Mouse (Mus musculus) granulocyte monocyte progenitor cell, adult 5-6 weeks (primary cell): ENCODE measurements around the gene Fgf22. TPM values are rescaled to one million over a fixed set of nuclear protein-coding genes. Genes with fewer than 3 reads are reported as not detected.

Source experiments
- ATAC-seq: replicated peaks from 2 replicates; pipeline ENCODE4 v1.8.0; 2016; ENCODE audit warnings: mild to moderate bottlenecking, moderate TSS enrichment, inconsistent platforms; ENCODE audit not compliant: poor library complexity, severe bottlenecking
- total RNA-seq, 2 experiments: library from RNA; stranded (forward) in 1 of 2; stranded (reverse) in 1 of 2; fragments of 200-712, 200-1000 nt in 1 of 2; fragments of >200 nt in 1 of 2; fragmentation: Nextera tagmentation in 1 of 2; gene quantifications; 2 replicates each; pipeline ENCODE4 v1.2.3; 2014 to 2017

Fgf22 gene
- total RNA-seq, 2 experiments from 2014 or later, result not detected

DNA sequence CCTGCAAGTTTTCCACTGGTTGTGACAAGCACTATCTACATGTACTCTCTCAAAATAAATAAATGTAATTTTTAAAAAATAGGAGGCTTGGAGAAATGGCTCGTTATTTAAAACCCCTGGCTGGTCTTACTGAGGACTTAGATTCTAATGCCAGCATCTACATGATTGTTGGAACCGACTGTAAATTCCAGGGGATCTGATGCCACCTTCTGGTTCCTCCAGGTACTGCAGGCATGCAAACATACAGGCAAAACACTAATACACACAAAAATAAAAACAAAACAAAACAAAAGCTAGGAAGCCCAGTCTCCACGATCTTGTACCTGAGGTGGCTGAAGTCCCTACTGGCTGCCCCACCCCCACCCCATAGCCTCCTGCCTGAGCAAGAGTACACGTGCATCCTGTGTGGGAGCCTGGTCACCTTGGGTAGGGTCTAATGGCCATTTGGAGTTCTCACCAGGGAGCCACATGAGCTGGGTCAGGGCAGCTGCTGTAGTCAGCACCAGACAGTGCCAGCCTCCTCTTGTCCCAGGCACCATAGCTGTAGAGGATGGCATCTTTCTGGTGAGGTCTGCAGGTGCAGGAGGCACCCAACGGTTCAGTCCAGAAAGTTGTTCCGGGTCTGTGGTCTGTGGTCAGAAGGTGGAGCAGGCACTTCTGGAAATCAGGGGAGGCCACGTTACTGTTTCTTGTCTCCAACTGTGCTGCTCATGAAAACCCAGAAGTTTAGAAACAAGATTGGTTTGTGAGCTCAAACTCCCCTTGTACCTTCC is 33.7 kb downstream of the Fgf22 start:
- ATAC-seq, result peak; percentile 54

DNA sequence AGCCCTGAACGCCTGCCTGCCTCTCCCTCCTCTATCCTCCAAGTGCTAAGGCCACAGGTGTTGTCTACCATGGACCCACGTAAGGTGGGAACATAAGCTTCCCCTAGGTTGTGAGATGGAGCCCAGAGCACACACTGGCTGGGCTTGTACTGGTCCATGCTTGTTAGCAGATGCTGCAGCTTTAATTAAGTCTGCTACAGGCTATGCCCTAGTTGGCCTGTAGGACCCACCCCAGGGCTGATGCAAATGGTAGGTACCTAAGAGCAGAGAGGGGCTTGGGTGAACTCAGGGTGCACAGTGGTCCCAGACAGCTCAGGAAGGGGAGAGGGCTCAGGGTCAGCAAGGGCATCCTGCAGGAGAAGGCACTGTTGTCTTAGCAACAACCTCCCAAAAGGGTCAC is 34.7 kb downstream of the Fgf22 start:
- ATAC-seq, result no peak

DNA sequence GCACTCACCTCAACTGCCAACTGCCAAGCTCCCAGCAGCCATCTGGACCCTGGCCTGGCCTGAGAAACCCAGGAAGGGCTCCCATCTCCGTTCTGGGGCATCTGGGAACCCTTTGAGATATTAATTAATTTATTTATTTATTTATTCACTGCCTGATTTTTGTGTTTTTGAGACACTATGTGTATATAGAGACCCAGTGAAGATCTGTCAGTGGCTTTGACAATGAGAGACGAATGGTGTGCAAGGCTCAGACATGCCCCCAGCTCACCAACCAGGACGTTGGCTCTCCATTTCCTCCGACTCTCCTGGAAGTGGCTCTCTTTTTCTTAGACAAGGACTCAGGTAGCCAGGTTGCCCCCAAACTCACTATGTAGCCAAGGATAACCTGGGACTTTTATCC is 36.0 kb downstream of the Fgf22 start, which contains the start of gene Prss57:
Prss57 (minus strand) TSS at position 101 of the 400 bp plus-strand sequence.
- ATAC-seq, result no peak; the same call in 1 of the 2 replicates

DNA sequence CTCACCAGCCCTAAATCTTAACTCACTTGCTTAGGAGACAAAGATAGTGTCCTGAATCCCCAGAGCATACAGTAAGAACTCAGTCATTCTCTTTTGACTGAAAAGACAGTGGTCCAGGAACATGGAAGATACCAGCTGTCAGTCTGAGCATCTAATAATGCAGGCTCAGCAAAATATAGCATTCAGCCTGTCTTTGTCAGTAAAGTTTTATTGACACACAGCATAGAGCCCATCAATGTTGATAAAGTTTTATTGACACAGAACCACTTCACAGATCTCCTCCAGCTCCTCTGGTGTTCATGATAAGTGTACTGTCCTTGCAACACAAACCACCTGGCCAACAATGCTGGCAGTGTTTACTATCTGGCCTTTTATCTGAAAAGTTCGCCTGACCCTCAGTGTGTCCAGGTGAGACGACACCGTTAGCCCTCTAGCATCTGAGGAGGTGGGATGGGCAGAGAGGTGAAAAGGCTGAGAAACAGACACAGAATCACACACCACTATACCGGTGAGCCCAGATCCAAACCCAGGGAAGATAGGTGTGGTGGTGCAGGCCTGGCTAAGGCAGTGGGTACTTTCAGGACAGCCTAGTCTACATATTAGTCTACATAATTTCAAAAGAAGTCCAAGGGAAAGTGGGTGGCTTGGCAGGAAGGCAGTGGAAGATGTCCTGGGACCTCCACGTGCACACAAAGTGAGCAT is 37.6 kb downstream of the Fgf22 start:
- no peak for ATAC-seq

DNA sequence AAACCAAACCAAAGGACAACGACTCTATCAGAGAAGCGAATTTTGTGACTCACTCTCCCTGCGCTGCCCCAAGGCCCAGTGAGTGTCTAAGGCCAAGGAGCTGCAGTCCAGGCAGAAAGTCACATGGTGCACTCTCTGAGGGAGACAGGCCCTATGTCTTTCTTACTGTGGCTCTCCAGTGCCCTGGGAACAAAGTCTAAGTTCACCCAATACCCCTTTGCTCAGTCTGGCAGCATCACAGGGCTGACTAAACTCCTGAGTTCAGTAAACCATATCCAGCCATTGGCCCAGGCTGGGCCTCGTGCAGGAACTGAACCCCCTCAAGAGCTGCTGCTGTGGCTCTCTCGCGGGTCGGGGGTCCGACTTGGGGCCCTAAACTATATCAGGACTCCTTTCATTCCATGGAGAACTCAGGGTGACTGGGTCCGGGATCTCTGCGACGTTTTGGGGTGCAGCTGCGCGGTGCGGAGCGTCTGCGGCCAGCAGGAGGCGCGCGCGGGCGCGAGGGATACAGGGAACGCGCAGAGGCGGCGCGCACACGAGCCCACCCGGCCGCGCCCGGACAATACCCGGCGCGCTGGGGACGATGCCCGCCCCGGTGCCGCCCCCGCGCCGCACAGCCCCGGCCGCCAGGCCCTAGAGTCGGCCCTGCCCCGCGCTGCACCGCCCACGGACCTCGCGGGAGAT is 38.3 kb downstream of the Fgf22 start, which contains the start of gene Palm:
Palm (plus strand) TSS at position 522 of the 687 bp plus-strand sequence.
- ATAC-seq, result peak; percentile 50

DNA sequence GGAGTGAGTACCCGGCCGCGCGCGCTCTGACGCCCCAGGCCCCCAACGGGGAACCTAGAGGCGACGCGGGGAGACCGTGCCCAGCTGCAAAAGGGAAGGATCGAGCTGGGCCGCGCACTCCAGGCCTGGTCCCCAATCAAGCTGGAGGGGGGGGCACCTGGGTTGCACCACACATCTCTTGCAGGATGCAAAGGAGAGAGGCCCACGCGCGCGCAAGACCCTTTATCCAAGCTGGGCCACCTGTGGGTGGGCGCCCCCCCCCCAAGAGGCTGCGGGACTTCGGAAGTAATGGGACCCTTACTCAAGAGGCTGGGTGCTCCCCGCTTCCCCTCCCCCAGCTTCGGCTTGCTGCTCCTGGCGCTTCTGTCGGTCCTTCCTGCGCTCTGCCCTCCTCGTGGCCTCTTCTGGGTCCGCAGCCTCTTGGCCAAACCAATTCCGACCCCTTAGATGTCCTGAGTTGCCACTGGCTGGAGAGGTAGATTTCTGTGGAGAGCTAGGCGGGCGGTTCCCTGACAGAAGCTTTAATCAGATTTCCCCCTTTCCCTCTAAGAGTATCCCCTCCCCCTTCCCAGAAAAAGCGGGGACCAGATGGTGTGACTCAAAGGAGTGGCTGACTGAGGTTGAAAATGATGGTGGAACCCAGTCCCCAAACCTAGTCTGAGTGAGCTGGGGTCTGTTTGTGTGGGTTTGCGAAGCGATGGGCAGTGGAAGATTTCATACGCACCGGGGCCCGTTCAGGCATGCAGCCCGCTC is 39.0 kb downstream of the Fgf22 start:
- ATAC-seq, result no peak

DNA sequence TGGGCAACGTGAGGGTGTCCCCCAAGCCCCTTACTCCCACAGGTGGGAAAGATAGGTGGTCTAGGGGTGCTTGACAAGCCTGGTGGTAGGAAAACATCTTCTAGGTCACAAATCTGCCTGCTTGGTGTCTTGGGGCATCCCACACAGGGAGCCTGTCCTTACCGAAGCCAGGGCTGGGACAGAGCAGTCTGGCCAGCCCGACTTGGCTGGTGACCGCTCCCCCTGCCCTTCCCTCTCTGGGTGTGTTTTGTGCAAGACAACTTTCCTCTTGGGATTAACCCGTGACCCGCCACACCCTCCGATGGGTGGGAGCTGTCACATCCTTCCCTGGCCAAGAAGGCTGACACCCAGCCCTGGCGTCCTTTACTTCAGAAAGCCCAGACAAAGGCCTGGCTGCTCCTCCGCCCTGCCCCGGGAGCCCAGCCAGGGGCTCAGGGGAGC is 39.6 kb downstream of the Fgf22 start:
- no peak for ATAC-seq

DNA sequence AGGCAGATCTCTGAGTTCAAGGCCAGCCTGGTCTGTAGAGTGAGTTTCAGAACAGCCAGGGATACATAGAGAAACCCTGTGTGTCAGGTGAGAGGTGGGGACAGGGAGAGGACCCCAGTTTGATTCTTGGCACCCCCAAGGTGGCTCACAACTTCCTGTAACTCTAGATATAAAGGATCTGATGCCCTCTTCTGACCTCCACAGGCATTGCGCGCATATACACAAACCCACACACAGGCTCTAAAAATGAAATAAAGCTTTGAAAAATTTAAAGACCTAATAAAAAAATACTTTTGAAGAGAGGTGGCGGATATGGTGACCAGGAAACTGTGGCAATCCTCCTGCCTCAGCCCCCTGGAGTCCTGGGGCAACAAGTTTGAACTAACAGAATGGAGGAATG is 41.0 kb downstream of the Fgf22 start:
- no peak for ATAC-seq

DNA sequence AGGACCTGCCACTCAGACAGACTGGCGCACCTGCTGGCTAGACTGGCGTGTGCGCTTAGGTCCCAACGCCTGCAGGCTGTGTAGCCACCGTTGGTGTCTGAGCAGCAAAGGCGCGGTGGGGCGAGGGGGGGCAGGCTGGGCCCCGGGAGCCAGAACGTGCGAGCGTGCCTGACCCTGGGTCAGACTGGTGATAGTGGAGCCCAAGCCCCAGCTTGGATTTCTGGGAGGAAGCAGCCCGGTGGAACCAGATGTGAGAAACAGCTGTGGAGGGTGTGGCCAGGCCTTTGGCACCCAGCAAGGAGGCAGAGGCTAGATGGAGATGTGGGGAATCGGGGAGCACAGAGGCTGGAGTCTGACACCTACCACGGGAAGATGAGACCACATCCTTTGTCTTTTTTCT is 42.5 kb downstream of the Fgf22 start:
- no peak for ATAC-seq

DNA sequence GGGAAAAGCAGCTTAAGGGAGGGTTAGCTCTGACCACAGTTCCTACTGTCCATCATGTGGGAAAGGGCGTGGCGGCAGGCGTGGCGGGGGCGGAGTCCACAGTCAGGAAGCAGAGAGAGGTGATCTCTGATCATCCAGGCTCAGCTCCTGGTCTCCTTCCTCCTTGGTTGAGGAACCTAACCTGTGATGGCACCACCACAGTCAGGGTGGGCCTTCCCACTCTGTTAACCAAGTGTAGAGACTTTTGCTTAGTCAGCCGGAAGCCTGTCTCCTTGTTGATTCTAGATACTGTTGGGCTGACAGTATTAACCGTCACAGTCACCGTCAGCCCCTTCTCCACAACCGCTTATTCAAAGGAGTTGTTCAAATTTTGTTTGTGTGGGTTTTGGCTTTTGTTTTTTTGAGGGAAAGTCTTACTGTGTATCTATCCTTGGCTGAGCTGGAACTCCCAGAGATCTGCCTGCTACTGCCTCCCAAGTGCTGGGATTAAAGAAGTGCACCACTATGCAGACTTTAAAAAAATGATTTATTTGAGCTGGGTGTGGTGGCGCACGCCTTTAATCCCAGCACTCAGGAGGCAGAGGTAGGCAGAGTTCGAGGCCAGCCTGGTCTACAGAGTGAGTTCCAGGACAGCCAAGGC is 43.5 kb downstream of the Fgf22 start:
- ATAC-seq, result peak; percentile 84

DNA sequence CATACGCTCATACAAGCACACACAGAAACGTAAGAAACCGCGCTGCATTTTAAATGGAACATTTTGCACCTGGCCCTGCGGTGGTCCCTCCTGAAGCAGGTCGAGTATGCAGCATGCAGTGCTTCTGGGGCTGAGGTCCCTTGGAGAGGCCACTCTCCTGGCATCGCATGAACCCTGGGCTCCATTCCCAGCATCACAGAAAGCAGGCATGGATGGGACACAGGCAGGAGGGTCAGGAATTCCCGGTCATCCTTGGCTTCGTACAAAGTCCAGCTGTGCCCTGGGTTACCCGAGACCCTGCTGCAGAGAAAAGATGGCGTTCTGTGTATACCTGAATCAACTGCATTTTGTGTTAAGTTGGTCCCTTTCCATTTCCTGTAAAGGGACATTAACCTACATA is 45.6 kb downstream of the Fgf22 start:
- ATAC-seq, result no peak

DNA sequence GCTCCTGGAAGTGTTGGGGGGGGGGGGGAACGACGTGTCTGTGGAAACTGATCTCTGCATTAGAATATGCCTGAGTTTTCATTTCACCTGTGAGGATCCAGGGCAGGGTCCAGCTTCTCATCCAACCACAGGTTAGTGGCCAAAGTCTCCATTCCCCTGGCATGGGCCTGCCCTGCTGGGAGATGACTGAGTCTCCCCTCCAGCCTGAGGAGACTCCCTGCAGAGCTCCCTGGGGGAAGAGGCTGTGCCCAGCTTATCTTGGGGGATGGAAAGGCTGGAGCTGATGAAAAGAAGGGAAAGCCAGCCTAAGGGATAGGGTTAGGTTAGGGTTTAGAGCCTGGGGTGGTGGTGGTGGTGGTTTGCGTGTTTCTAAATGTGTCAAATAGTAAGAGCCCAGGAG is 47.0 kb downstream of the Fgf22 start:
- ATAC-seq, result no peak

DNA sequence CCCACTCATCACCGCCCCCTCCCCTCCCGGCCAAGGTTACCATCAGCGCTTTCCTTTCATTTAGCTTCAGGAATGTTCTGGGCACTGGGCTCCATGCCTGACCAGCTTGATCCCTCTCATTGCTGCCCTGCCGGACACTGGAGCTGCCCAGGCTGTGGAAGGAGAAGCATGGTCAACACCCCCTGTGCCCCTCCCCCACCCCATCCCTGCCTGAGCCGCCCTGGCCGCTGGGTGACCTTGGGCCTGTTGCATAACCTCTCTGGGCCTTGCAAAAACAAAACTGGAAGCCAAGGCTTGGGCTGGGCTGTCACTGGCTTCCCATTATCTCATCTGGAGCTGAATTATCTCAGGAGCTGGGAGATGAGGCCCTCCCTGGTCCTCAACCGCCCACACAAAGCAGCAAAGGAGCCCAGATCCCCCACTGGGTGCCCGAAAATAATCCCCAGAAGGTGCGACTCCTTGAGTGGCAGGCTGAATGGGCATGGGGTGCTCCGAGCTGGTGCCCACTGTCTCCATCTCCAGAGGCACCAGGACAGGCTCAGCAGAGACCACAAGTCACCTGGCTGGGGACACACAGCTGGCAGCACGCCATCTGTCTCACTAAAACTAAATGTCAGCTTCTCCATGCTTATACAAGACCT is 47.6 kb downstream of the Fgf22 start:
- peak; percentile 47; the same call in 1 of the 2 replicates for ATAC-seq

DNA sequence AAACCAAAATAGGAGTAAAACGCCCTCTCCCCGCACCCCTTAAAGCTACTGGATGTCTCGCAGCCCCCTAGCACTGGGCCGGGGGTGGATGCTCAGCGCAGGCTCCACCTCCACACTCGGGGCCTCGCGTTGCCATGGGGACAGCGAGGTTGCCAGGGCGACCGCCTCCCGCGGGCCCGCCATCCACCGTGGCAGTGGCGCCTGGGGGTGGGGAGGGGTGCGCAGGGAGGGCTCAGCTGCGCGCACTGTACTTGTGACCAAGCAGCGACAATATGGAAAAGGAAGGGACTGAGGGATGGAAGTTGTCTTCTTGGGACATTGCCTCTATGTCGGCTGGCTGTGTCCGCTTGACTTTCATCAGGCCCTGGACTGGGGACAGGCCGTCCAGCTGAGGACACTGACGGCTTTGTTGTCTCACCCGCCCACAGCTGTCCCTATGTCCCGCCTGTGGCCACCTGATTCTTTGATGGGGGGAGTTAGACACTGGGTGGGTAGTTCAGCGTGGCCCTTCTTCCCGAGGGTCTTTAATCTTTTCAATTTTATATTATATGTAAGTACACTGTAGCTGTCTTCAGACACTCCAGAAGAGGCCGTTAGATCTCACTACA is 48.9 kb downstream of the Fgf22 start:
- no peak for ATAC-seq

DNA sequence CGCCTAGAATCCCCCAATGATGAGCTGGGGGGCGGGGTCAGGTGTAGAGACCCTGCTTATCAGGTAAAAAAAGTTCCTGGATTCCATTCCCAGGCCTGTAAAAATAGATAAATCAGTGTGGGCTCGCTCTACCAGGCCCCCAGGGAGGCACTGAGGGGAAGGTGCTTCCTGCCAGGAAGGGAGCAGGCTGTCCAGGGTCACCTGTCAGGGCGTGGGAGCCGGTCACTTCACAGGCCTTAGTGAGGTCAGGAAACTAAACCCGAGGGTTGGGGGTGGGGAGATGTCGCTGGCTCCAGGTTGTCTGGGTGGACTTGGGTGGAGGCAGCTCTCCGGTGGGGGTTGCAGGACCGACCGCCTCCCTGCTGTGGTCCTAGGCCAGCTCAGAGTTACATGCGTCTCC is 50.8 kb downstream of the Fgf22 start:
- no peak for ATAC-seq

DNA sequence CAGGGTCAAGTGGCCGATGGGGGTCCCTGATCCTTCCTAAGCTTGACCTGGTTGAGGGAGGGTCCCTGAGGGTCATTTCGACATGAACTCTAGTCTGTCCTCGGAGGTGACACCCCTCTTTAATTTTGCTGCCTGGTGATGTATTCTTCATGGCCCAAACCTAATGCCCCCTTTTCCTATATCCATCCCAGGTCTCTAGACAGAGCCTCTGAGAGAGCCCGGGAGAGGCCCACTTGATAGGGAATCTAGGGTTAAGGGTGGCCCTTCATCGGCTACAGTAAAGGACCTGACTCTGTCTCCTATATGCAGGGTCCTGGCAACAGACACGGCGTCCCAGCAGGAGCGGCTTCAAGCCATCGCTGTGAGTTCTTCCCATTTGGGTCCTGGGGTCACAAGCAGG is 51.5 kb downstream of the Fgf22 start:
- ATAC-seq, result no peak

DNA sequence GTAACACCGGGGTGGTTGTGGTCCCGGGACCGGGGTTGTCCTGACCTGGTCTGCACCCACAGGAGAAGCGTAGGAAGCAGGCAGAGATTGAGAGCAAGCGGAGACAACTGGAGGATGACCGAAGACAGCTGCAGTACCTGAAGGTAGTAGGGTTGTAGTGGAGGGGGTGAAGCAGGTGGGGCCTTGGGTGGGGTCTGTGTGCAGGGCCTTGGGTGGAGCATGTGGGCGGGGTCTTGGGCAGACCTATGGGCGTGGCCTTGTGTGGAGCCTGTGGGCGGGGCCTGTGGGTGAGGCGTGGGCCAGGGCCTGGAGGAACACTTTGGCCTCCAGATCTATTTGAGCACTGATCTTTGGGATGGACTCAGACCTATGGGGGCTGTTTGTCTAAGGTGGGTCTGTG is 52.1 kb downstream of the Fgf22 start:
- ATAC-seq, result 0 out of 2 replicates have a peak, but pooled peaks have one; percentile 44

DNA sequence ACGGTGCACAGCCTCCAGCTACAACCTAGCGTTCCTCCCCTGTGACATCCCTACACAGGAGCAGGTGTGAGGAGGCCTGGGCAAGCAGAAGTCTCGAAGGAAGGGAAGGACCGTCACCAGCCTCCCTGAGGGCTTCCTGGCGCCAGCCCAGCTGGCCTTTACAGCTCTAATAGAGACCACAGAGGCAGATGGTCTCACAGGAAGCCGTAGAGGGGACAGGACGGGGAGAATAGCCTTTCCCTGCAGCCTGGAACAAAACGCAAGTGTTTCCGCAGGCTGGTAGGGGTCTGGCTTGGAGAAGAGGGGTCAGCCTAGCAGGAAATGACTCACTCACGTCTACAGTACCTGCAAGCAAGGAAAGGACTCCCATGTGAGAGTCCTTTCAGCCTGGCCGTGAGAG is 53.0 kb downstream of the Fgf22 start:
- ATAC-seq, result no peak
